Mouse (Mus musculus) intestine, embryonic 14.5 days (tissue): ENCODE measurements at regions not wholly inside any gene's neighbourhood (a gene's known extent, or its start where the extent isn't known, plus 50 kb on each side); places are given as distances from the start of the nearest gene placed in this dataset.

ENCODE experiments used
- ATAC-seq: fragments of 200-750 bp; cut with Nextera tagmentation; replicated peaks from 2 replicates; pipeline ENCODE4 v1.8.0; 2017; ENCODE audit warnings: low read depth, moderate number of reproducible peaks, moderate TSS enrichment, moderate library complexity; ENCODE audit not compliant: low FRiP score, low TSS enrichment
- DNase-seq: peaks from one replicate; pipeline ENCODE4 v3.0.0-alpha.2; 2018; ENCODE audit warnings: low spot score
- H3K27ac ChIP-seq: fragments of 300-500 bp; sonication (generic); 2 replicates; pipeline ENCODE4 v1.5.1; 2014; ENCODE audit warnings: low read depth, mild to moderate bottlenecking, control low read depth
- H3K27me3 ChIP-seq: fragments of 300-500 bp; sonication (generic); replicated peaks from 2 replicates; pipeline ENCODE4 v1.6.1; 2014; ENCODE audit warnings: low read length, control low read depth; ENCODE audit not compliant: control insufficient read depth, insufficient read depth
- H3K36me3 ChIP-seq: fragments of 300-500 bp; sonication (generic); 2 replicates; pipeline ENCODE4 v1.6.1; 2014; ENCODE audit warnings: low read length, control low read depth; ENCODE audit not compliant: control insufficient read depth, insufficient read depth
- H3K4me1 ChIP-seq: fragments of 300-500 bp; sonication (generic); replicated peaks from 2 replicates; pipeline ENCODE4 v1.6.1; 2014; ENCODE audit warnings: low read length, control low read depth, mixed read lengths; ENCODE audit not compliant: control insufficient read depth, insufficient read depth
- H3K4me2 ChIP-seq: fragments of 300-500 bp; sonication (generic); 2 replicates; pipeline ENCODE4 v1.6.1; 2014; ENCODE audit warnings: low read length
- H3K4me3 ChIP-seq: fragments of 300-500 bp; sonication (generic); 2 replicates; pipeline ENCODE4 v1.5.1; 2014; ENCODE audit warnings: low read depth, low read length, control low read depth, mixed read lengths
- H3K9ac ChIP-seq: fragments of 300-500 bp; sonication (generic); 2 replicates; pipeline ENCODE4 v1.6.1; 2014; ENCODE audit warnings: mild to moderate bottlenecking, low read length
- H3K9me3 ChIP-seq: fragments of 300-500 bp; sonication (generic); 2 replicates; pipeline ENCODE4 v1.6.1; 2016; ENCODE audit warnings: low read length, control low read depth; ENCODE audit not compliant: control insufficient read depth
- WGBS: fragments of 180-500 bp; shearing (Covaris S2); extraction: QIAGEN DNeasy Blood & Tissue Kit; methylation state at CpG from one replicate; pipeline ENCODE4 v1.1.7; 2014; 5-methylcytosine and 5-hydroxymethylcytosine counted together

- H3K4me1 ChIP-seq: 0 out of 2 replicates have a peak, but pooled peaks cover 3% of the 10 kb centered on the region
- no peak overlapping the region for H3K9ac ChIP-seq
- no peaks in the 10 kb centered on the region for H3K27me3 ChIP-seq
- no peak overlapping the region for H3K4me3 ChIP-seq
- H3K27ac ChIP-seq: no peak overlapping the region
- ATAC-seq (no peak), DNase-seq (no peak)
- H3K4me2 ChIP-seq: no peak overlapping the region
- H3K36me3 ChIP-seq: no peaks in the 10 kb centered on the region
- WGBS: 71% methylated on average over 2 of the region's 2 CpGs
- H3K9me3 ChIP-seq: no peaks in the 10 kb centered on the region
Measured at GRCm38 (mm10) chr3:38327286-38327685, 157.4 kb downstream of the Ankrd50 start.

GRCm38 (mm10) chr3:38326211-38326610 lies 158.4 kb downstream of the Ankrd50 start:
- H3K27ac ChIP-seq: no peak overlapping the region
- DNase-seq (no peak), ATAC-seq (no peak)
- 0 out of 2 replicates have a peak, but pooled peaks cover 6% of the 10 kb centered on the region for H3K4me1 ChIP-seq
- no peak overlapping the region for H3K9ac ChIP-seq
- no peak overlapping the region for H3K4me2 ChIP-seq
- H3K36me3 ChIP-seq: no peaks in the 10 kb centered on the region
- no peaks in the 10 kb centered on the region for H3K9me3 ChIP-seq
- H3K27me3 ChIP-seq: no peaks in the 10 kb centered on the region
- no peak overlapping the region for H3K4me3 ChIP-seq

GRCm38 (mm10) chr3:38324663-38325062 lies 160.0 kb downstream of the Ankrd50 start:
- Histone ChIP-seq H3K4me3 (no peak overlapping the region), H3K4me2 (no peak overlapping the region), H3K9ac (no peak overlapping the region), H3K36me3 (no peaks in the 10 kb centered on the region), H3K27ac (no peak overlapping the region), H3K27me3 (no peaks in the 10 kb centered on the region), H3K4me1 (0 out of 2 replicates have a peak, but pooled peaks cover 6% of the 10 kb centered on the region), H3K9me3 (no peaks in the 10 kb centered on the region)
- DNase-seq: no peak
- no peak for ATAC-seq
- 57% methylated on average over 2 of the region's 2 CpGs for WGBS

- Histone ChIP-seq H3K4me3 (no peak overlapping the region), H3K27me3 (no peaks in the 10 kb centered on the region), H3K27ac (peak overlapping the region; percentile 64), H3K9me3 (no peaks in the 10 kb centered on the region), H3K9ac (no peak overlapping the region), H3K4me1 (0 out of 2 replicates have a peak, but pooled peaks cover 6% of the 10 kb centered on the region), H3K4me2 (no peak overlapping the region), H3K36me3 (no peaks in the 10 kb centered on the region)
- ATAC-seq: peak; percentile 60; the same call in 1 of the 2 replicates
- peak; percentile 64 for DNase-seq
- 37% methylated on average over 8 of the region's 8 CpGs for WGBS
Measured at GRCm38 (mm10) chr3:38322426-38322825, 162.2 kb downstream of the Ankrd50 start.

- no peak overlapping the region for H3K4me3 ChIP-seq
- 86% methylated on average over 3 of the region's 3 CpGs for WGBS
- no peaks in the 10 kb centered on the region for H3K27me3 ChIP-seq
- no peak overlapping the region for H3K4me2 ChIP-seq
- DNase-seq: no peak
- H3K36me3 ChIP-seq: no peaks in the 10 kb centered on the region
- no peak for ATAC-seq
- 0 out of 2 replicates have a peak, but pooled peaks cover 6% of the 10 kb centered on the region for H3K4me1 ChIP-seq
- H3K27ac ChIP-seq: peak overlapping the region; percentile 64
- H3K9ac ChIP-seq: no peak overlapping the region
- no peaks in the 10 kb centered on the region for H3K9me3 ChIP-seq
Measured at GRCm38 (mm10) chr3:38321620-38322019, 163.0 kb downstream of the Ankrd50 start.

- ATAC-seq (no peak), DNase-seq (no peak)
- no peak overlapping the region for H3K27ac ChIP-seq
- H3K36me3 ChIP-seq: no peaks in the 10 kb centered on the region
- no peaks in the 10 kb centered on the region for H3K9me3 ChIP-seq
- no peaks in the 10 kb centered on the region for H3K27me3 ChIP-seq
- 95% methylated on average over 6 of the region's 6 CpGs for WGBS
- H3K9ac ChIP-seq: no peak overlapping the region
- 0 out of 2 replicates have a peak, but pooled peaks cover 6% of the 10 kb centered on the region for H3K4me1 ChIP-seq
- no peak overlapping the region for H3K4me2 ChIP-seq
- H3K4me3 ChIP-seq: no peak overlapping the region
Measured at GRCm38 (mm10) chr3:38320998-38321397, 163.6 kb downstream of the Ankrd50 start.

GRCm38 (mm10) chr3:38312834-38313233 lies 171.8 kb downstream of the Ankrd50 start:
- Histone ChIP-seq H3K9me3 (no peaks in the 10 kb centered on the region), H3K27me3 (no peaks in the 10 kb centered on the region), H3K9ac (no peak overlapping the region), H3K27ac (no peak overlapping the region), H3K4me1 (no peaks in the 10 kb centered on the region), H3K36me3 (no peaks in the 10 kb centered on the region), H3K4me3 (no peak overlapping the region), H3K4me2 (no peak overlapping the region)
- no peak for ATAC-seq
- whole genome bisulfite sequencing: 82% methylated on average over 6 of the region's 6 CpGs
- no peak for DNase-seq

- H3K4me1 ChIP-seq: no peaks in the 10 kb centered on the region; the same call in 1 of the 2 replicates
- 49% methylated on average over 3 of the region's 3 CpGs for WGBS
- no peaks in the 10 kb centered on the region for H3K9me3 ChIP-seq
- H3K4me2 ChIP-seq: no peak overlapping the region
- no peak overlapping the region for H3K27ac ChIP-seq
- no peaks in the 10 kb centered on the region for H3K36me3 ChIP-seq
- H3K27me3 ChIP-seq: no peaks in the 10 kb centered on the region
- ATAC-seq (no peak), DNase-seq (no peak)
- no peak overlapping the region for H3K4me3 ChIP-seq
- no peak overlapping the region for H3K9ac ChIP-seq
Measured at GRCm38 (mm10) chr3:38312121-38312520, 172.5 kb downstream of the Ankrd50 start.

- DNase-seq (no peak), ATAC-seq (no peak)
- Histone ChIP-seq H3K4me2 (no peak overlapping the region), H3K9ac (no peak overlapping the region), H3K4me1 (peaks cover 10% of the 10 kb centered on the region; the same call in 1 of the 2 replicates), H3K9me3 (no peaks in the 10 kb centered on the region), H3K27ac (no peak overlapping the region), H3K36me3 (no peaks in the 10 kb centered on the region), H3K27me3 (no peaks in the 10 kb centered on the region), H3K4me3 (no peak overlapping the region)
- WGBS: 53% methylated on average over 11 of the region's 11 CpGs
Measured at GRCm38 (mm10) chr3:38299898-38300751, 184.5 kb downstream of the Ankrd50 start.
